Mouse (Mus musculus) duodenum, adult 2 months (tissue): Measurements from ENCODE around the gene Tm2d1. TPM values are rescaled to one million over a fixed set of nuclear protein-coding genes. Genes with fewer than 3 reads are reported as not detected.

ENCODE experiments used
- polyA plus RNA-seq: library from polyadenylated mRNA; depleted of rRNA; stranded (reverse); fragments of >200 nt; gene quantifications from 2 replicates; pipeline ENCODE4 v1.2.3, GENCODE M21; 2012; ENCODE audit warnings: low replicate concordance; rRNA removed

Gene Tm2d1
- polyA plus RNA-seq: 6.9 and 7.9 TPM in 2 replicates

GRCm38 (mm10) chr4:98382716-98383424 is at the start of gene Tm2d1:
Gene Tm2d1, minus strand, starts transcription at chr4:98383306.

GRCm38 (mm10) chr4:98395690-98396437 is 12.8 kb upstream of the Tm2d1 start, which contains the start of gene Patj:
Gene Patj, plus strand, starts transcription at chr4:98395785.

Other genes with a start within 250 kb of the Tm2d1 start
- gene Patj, start 12.5 kb upstream of the Tm2d1 start, polyA plus RNA-seq: 13.2 and 19.4 TPM in 2 replicates